Mouse (Mus musculus): Measurements from ENCODE around the gene Hs1bp3.

The Hs1bp3 gene

DNA sequence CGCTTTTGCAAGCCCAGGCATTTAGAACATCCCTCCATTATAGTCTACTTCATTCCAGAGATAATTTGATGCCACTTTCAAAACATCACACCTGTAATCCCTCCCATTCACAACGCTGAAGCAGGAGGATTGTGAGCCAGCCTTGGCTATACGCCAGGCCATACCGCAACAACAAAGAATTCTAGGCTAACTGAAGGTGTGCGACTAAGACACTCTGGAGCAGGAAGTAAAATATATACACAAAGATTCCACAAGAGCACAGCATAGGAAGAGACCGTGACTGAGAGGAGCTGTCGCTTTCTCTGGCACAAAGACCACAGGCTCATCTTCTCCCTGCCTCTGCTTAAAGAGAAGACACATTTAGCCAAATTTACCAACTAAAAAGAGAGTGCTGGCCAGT lies 49.2 kb downstream of the Hs1bp3 start:
- DNase-seq (ENCODE audit: low spot score): no peak

DNA sequence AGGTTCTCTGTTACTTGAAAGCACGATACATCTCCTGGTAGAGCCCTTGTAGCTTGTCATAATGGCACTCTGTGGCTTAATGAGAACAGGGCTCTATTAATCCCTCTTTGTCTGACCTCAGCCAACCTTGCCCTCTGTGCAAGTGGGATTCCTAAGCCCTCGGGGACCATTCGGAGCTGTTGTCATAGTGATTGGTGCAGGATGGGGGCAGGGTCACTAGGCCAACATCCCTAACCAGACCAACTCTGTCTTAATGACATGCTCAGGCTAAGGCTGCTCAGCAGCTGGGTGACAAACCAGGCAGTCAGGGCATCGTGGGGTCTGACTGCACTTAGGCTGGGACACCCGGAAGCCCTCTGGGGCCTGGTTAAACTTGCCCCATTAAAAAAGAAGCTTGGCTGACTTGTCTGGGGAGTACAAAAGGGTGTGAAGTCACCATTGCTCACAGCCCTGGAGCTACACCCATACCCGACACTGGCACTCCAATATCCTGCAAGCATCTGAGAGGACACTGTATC lies 51.1 kb downstream of the Hs1bp3 start:
- no peak for DNase-seq (ENCODE audit: low spot score)

DNA sequence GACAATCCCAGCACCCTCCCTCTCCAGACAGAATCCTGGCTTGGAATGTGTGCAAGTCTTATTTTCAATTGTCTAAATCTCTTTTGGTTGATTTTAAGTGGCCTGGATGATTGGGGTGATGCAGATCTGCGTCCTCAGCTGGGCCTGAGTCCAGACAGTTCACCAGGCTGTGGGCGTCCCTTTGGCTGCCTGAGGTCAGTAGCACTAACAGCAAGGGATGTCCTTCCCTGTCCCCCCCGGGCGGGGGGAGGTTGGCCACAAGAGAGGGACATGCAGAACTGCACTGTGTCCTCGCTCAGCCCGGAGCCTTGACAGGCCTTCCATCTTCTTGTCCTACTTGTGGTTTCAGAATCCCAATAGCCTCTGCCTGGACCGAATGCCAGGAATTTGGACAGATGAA lies 52.1 kb downstream of the Hs1bp3 start:
- no peak for DNase-seq (ENCODE audit: low spot score)

DNA sequence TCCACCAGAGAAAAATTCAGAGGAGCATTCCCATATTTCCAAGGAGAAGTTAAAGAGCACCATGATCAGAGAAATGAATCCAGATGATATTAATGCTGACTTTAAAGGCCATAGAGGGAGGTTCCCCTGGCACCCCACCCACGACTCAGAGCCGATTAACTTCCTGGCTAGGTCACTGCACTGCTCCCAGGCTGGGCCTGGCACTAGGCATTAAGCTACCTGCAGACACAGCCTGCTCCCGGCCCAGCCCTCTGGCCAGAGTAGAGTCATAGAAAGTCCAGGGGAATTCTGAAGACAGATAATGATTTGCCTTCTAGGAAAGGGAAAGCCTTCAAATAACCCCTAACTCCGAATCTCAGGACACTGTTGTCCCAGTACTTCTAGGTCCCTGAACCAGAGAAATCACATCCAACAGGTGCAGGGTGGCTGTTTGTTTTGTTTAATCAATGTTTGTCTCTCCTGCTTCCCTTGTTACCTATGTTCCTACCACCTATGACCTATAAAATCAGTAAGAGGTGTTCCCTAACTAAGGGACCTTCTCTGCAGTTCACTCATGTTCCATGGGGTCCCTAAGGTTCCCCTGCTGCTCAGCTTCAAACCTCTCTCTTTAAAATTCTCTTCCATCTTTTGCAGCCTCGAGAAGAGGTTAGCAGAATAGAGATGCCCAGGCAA lies 52.8 kb downstream of the Hs1bp3 start:
- DNase-seq (ENCODE audit: low spot score): no peak

DNA sequence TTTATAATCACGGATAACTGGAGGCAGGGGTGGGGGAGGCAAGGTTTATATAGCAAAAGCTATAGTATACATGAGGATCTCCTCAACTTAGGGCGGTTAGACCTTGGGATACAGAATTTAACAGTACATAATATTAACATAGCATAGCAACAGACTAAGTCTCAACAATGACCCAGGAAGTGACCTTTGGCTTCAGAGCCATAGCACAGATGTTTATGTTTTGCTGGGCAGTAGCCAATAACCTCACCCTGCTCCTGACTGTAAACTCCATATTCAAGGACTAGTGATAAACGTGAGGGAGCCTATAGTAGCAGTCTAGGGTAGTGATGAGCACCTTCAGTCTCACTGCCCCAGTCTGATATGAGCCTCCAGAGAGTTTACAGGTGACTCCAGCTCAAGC lies 53.5 kb downstream of the Hs1bp3 start:
- no peak for DNase-seq (ENCODE audit: low spot score)

DNA sequence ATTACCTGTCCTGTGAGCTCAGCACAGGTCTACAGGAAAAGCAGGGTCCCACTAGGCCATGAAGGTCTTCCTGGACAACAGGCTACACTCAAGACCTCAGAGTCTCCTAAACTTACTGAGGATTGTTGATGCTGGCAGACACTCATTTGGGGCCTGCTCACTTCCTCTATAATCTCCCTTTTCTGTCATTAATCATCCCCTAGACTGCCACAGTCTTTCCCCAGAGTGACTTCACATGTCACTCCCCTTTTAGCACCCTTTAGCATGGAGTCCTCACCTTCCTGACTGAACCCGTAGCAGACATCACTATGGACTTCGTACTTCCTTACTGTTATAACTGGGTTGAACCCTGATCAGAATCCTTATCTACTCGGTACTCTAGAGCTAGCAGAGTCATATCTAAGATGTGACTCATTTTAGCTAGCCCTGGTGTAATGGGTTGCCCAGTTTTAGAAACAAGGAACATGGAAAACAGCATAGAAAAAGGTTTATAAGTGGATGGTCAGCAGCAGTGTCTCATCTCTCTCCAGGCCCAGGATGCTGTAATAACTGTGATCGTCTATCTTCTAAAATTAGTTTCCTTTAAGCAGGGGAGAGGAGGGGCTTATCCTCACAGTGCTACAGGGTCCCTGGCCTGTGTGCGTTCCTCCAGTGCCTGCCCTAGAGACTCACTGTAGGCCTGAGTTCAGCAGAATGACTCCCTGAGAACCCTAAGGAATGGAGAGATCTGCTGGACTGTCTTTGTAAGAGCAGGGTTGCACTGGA lies 58.7 kb downstream of the Hs1bp3 start:
- DNase-seq (ENCODE audit: low spot score): no peak

DNA sequence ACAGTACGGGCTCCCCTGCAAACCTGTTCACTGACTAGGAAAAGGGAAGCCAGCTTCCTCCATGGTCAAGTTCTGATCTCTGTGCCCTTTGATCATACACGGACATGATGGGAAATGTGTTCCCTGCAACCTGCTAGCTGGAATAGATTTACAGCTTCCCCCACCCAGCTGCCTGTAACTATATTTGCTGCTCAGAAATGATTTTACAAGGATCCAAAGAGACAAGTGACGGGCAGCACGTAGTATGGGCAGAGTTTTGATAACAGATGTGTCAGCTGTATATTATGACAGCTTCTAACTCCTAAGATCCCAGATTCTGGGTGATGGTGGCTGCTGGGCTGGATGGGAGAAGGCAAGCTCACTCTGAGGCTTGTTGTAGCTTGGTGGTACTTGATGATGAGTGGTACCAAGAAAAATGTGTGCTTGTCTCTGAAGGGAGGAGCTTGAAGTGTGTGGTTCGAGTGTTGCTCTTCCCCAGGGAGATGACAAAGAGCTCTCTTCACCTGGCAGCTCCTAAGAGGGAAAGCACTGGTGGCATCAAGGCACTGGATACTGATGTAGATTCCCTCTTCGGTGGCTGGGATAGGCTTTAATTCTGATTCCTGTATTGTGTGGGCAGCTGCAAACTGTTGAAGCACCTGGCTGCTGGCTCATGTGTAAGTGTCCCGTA lies 59.4 kb downstream of the Hs1bp3 start:
- no peak for DNase-seq (ENCODE audit: low spot score)

DNA sequence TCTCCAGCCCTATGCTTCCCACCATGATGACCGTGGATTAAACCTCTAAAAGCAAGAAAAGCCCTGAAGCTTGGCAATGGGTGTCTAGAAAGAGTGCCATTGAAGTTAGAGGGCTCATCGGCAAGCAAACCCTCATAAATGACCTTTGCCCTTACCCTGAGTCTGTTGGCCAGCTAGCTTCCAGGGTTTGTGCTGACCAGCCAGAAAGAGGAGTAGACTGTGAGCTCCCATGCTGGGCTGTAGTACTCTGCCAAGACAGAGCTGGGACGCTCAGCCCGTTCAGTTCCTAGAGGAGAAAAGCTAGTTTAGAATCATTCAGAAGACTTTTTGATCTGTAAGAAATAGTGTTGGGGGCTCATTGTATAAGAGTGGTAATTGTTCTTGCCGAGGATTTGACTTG lies 60.5 kb downstream of the Hs1bp3 start:
- no peak for DNase-seq (ENCODE audit: low spot score)

DNA sequence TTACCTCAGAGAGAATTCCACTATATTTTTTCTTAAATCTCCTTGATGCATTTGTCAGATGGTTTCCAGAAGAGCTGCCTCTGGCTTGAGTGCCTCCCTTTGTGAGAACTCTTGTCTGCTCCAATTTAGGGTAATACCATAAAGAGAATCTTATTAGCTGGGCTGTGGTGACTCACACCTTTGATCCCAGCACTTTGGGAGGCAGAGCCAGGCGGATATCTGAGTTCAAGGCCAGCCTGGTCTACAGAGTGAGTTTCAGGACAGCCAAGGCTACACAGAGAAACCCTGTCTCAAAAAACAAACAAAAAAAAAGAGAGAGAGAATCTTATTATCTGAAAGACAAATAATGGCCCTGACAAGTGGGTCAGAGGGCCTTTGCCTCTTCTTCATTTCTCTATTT lies 63.9 kb downstream of the Hs1bp3 start:
- peak; percentile 18 for DNase-seq (ENCODE audit: low spot score)

DNA sequence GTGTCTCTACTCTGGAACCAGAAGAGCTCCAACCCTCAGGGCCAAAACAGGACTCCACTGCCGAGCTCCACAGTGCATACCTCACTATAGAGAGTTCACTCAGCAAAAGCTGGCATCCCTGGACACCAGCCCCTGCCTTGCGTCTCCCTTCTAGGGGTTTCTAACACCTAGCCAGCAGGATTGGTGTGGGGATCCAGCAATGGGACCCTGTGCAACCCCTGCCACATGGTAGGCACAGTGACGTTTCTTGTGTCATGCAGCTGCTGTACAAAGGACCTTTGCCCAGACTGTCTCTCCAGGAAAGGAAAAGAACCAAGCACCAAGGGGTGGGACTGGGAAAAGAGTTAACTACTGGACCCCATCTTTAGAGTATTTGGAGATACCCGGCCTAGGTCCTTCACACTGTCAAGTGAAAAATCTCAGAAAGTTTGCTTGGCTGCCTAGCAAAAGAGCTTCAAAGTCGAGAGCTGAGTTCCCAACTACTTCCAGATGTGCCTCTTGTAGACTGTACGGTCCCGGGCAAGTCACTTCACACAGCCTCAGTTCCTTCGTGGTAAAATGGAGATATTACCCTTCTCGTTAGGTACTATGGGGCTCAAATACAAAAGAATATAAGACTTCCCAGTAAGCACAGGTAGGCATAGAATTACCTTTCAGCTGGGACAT lies 64.9 kb downstream of the Hs1bp3 start:
- no peak for DNase-seq (ENCODE audit: low spot score)

DNA sequence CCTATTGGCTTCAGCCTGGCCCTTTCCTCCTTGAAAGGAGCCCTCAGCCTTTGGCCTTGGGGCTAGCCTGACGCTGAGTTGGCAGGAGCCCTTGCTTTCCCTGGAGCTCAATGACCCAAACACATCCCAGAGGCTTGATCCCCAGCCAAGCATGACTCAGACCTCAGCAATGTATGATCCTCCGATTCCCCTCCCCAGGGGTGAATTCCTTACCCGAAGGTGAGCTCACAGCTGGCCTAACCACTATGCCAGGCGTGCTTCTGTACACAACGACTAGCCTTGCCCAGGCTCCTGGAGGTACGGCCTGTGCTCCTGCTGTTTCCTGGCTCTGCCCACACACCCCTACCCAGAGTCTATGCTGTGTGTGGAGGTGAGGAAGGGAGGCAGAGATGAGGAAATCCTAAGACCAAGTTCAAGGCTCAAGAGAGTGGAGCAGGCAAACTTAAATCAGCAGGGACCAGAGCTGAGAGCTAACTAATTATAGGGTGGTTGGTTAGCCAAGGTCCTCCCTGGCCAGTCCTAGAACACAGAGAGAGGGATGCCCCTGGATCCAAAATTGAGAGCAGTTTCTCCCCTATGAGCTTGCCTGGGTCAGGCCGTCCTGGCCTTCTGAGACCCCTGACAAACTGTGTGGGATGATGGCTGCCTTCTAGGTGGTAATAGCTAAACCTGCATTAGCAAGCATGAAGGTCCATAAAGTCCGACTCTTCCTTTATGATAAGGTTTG lies 66.7 kb downstream of the Hs1bp3 start:
- peak; percentile 38 for DNase-seq (ENCODE audit: low spot score)

DNA sequence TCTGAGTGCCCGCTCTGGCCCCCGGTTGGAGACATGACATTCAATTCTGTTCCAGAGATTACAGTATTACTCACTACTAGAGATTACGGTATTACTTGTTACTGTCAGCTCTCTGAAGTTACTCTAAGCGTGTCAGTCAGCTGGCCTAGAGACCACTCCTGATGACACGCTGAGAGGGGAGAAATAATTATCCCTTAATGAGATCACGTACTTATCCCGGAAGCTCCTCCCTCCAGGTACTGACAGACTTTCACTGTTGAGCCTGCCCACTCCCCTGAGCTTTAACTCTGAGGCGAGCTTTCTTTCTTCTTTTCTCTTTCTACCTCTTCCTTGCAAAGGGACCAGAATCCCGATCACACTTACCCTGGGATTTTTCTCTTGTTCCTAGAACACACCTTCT lies 67.7 kb downstream of the Hs1bp3 start:
- DNase-seq (ENCODE audit: low spot score): no peak

DNA sequence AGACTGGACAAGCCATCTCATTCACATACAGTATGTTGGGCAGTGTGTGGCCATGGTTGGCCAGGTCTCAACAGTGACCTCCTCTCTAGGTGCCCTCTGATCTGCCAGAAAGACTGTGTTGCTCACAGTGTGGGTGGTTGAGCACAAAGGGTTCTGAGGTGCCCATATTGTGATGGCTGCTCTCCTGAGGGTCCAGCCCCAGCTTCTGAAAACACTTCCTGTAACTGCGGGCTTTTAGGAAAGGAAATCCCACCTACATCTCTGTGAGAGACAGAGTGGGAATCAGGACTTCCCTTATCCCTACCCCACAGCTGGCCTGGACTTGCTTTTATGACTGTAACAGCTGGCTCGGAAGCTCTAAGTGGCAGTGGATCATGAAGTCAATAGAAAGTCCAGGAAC lies 68.7 kb downstream of the Hs1bp3 start:
- DNase-seq (ENCODE audit: low spot score): no peak

DNA sequence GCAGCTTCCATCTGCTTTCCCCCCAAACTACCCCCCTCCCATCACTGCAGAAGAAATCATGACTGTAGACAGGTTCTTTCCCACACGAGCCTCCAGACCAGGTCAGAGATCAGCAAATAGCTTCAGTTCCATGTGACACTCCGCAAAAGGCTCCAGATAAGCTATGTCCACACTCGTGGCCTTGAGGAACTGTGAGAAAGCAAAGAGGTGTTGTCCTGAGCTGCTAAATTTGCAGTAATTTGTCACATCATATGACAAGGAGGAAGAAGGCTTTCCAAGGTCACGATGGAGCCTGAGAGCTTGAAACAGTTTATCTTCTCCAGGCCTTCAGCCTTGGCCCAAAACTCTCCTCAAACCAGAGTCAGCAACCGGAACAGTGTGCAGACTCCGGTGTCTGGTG lies 70.6 kb downstream of the Hs1bp3 start:
- no peak for DNase-seq (ENCODE audit: low spot score)

DNA sequence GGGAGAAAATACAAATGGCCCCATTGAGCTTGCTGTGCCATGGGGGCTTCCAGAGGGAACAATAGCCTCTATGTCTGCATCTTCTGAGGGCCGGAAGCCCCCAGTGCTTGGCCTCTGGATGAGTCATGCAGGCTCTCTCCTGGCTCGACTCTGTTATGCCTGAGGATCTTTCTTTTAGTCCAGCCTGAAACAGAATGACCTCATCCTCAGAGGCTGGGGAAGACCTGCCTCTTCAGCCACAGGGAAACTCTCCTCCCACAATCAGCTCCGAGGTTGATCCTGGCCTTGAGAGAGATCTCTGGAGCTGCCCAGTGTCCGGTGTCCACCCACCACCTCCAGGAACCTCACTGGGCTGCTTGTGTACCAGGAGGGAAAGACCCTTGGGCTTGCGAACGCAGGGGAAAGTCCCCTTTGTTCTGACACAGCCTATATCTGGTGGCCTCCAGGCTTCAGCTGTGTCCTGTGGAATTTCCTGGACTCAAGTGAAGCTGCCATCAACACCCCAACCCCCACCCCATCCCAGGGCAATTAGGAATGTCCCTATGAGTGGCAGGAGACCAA lies 73.3 kb downstream of the Hs1bp3 start:
- DNase-seq (ENCODE audit: low spot score): peak; percentile 54

DNA sequence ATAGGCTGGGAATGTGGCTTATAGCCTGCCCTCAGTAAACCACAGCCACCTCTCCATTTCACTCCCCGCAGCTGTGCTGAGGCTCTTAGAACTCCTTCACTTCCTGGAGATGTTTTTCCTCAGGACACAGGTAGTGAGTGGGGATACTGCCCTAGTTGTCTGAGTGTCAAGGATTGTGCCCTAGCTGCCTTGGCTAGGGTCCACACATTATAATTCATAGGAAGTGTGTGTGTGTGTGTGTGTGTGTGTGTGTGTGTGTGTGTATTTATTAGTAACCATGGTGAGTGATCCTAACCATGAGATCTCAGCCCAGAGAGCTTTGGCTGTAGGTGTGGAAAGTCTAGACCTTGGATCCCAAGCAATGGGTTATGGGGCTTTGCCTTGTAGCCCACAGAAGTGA lies 74.0 kb downstream of the Hs1bp3 start:
- DNase-seq (ENCODE audit: low spot score): no peak

DNA sequence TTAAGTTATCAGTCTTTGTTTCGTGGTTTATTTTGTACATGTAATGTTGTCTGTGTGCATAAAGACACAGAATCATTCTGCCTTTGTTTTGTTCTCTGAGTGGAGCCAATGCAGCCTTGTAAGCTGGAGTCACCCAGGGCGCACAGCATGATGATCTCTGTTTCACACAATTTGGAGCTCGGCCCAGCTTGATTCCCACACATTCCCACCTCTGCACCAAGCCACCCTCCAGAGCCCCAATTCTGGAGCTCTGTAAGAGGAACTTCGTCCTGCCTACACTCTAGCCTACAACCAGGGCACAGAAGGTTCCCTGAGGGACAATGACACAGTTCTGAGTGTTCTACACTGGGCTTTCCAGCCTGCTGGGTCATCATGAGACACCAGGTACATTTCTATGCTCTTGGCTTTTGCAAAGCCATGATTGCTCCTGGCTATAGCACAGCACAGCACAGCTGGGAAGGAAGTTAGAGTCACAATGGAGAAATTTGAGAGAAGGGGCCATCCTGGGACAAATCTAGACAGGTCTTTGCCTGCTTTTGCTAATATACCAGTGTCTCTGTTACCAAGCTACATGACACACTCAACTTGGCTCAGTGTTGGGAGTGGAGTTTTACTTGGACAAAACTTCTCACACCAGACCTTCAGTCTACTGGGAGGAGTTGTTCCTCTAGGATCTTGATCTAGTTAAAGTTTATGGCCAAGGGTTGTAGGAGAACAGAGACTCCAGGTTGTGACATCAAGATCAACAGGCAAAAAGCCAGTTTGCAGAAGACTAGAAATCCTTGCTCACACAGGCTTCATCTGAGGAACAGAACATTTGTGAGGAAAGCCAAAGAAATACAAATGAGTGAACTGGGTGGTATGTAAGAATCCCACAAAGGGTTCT lies 75.5 kb downstream of the Hs1bp3 start:
- no peak for DNase-seq (ENCODE audit: low spot score)

DNA sequence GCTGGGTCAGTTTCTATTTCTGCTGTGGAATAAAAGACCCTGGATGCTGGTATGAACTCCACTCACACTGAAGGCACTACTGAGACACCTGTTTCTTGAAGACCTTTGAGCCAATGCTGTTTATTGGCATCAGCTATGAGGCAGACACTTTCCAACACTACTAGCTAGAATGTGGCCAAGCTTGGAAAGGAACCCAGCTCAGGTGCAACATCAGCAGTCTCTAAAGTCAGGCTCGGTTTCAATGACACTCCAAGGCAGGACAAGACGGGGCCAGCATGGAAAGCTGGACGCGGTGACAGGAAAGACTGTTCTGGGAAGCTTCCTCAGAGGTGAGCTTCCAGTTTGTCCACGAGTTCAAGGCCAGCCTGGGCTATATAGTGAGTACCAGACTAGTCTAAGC lies 80.0 kb downstream of the Hs1bp3 start:
- DNase-seq (ENCODE audit: low spot score): no peak
